Comparison of ENCODE assay signal across 8 mouse cellular contexts in genomic region chr16:8512830-8513229, GRCm38 (mm10). TPM values are rescaled to one million over a fixed set of nuclear protein-coding genes. Genes with fewer than 3 reads are reported as not detected.
DNase-seq lines count a peak whose midpoint lies in the region; ATAC-seq and TF ChIP-seq lines count a peak whose summit lies in the region.

No protein-coding gene starts in this region.

- 1% methylated on average over 5 of the region's 5 CpGs for WGBS in forebrain, embryonic 15.5 days
- 4% methylated on average over 5 of the region's 5 CpGs for WGBS in liver, embryonic 14.5 days (ENCODE audit: insufficient replicate concordance)
- WGBS in thymus, adult 2 months, result 13% methylated on average over 5 of the region's 5 CpGs

- H3K4me1 ChIP-seq in CH12.LX (ENCODE audit: control insufficient read depth in 1 of 2, insufficient read depth in 2 of 2), result no peaks in the 10 kb centered on the region
- H3K4me1 ChIP-seq in forebrain, embryonic 15.5 days, result peaks cover 22% of the 10 kb centered on the region
- peaks cover 0 to 4% of the 10 kb centered on the region in 2 experiments; a peak in 2 of 4 replicates for H3K4me1 ChIP-seq in liver, embryonic 14.5 days (replicated peaks; ENCODE audit: control insufficient read depth in 2 of 2, insufficient read depth in 2 of 2, low read length in 1 of 2)
- no peaks in the 10 kb centered on the region; the same call in 1 of the 2 replicates for H3K4me1 ChIP-seq in thymus, adult 2 months (replicated peaks; ENCODE audit: control insufficient read depth, insufficient read depth, low read length)

- no peak for TF ChIP-seq RAD21 in CH12.LX (IDR thresholded peaks at IDR 0.05; ENCODE audit: low read depth, low read length)

- peak overlapping the region; percentile 9; the same call in 1 of the 2 replicates for H3K4me2 ChIP-seq in CH12.LX (ENCODE audit: insufficient read depth, low read depth, poor library complexity, severe bottlenecking)
- H3K4me2 ChIP-seq in forebrain, embryonic 15.5 days (replicated peaks), result peak overlapping the region; percentile 82
- peak overlapping the region; percentile 48 for H3K4me2 ChIP-seq in liver, embryonic 14.5 days (ENCODE audit: low read depth)

- no peak overlapping the region; the same call in 1 of the 2 replicates for H3K27ac ChIP-seq in gastrocnemius, adult 2 months
- H3K27ac ChIP-seq in CH12.LX (ENCODE audit: insufficient read depth, low read depth), result no peak overlapping the region
- no peak overlapping the region for H3K27ac ChIP-seq in forebrain, embryonic 15.5 days (replicated peaks)
- H3K27ac ChIP-seq in liver, embryonic 14.5 days, result no peak overlapping the region
- no peak overlapping the region for H3K27ac ChIP-seq in thymus, adult 2 months (ENCODE audit: control insufficient read depth, insufficient read depth, low read length)

- in situ Hi-C loops in CH12.LX (cut with MboI; ENCODE audit: low pct_ligation_motif_present, low pct_unique_long_range_greater_than_20kb, low sequenced_read_pairs), result no loop called here

- intact Hi-C loops in gastrocnemius, adult 2 months (cut with DNase I), result no loop called here

- no peaks in the 10 kb centered on the region for H3K9me3 ChIP-seq in CH12.LX (replicated peaks; ENCODE audit: low read length)
- no peaks in the 10 kb centered on the region for H3K9me3 ChIP-seq in forebrain, embryonic 15.5 days
- H3K9me3 ChIP-seq in liver, embryonic 14.5 days (ENCODE audit: control insufficient read depth, low read length), result no peaks in the 10 kb centered on the region

- peak overlapping the region; percentile 83 for H3K4me3 ChIP-seq in gastrocnemius, adult 2 months
- no peak overlapping the region for H3K4me3 ChIP-seq in CH12.LX (replicated peaks in 1 of 3; ENCODE audit: low read depth in 2 of 3, low read length in 2 of 3, poor library complexity in 1 of 3)
- H3K4me3 ChIP-seq in forebrain, embryonic 15.5 days, result peak overlapping the region; percentile 79
- H3K4me3 ChIP-seq in liver, embryonic 14.5 days (ENCODE audit: insufficient read depth in 1 of 2, low read depth in 2 of 2, low read length in 2 of 2), result peak overlapping the region; percentile 4 to 38; a peak in 1 of 4 replicates
- no peak overlapping the region for H3K4me3 ChIP-seq in thymus, adult 2 months (ENCODE audit: control insufficient read depth, insufficient read depth, low read length)

- no peaks in the 10 kb centered on the region for H3K79me2 ChIP-seq in CH12.LX (replicated peaks; ENCODE audit: control insufficient read depth, extremely low read depth, insufficient read depth, poor library complexity, severe bottlenecking)

- TF ChIP-seq POLR2A in CH12.LX (IDR thresholded peaks at IDR 0.05; ENCODE audit: low read depth, low read length), result no peak
- no peak for TF ChIP-seq POLR2A in thymus, adult 2 months (IDR thresholded peaks at IDR 0.05; ENCODE audit: control insufficient read depth, extremely low read depth, insufficient read depth, low read length, poor library complexity)

- TF ChIP-seq CTCF in gastrocnemius, adult 2 months (IDR thresholded peaks at IDR 0.05), result no peak
- TF ChIP-seq CTCF in CH12.LX (conservative IDR thresholded peaks at IDR 0.05 in 1 of 2, IDR thresholded peaks at IDR 0.05 in 1 of 2; ENCODE audit: low read depth in 2 of 2, low read length in 2 of 2), result no peak
- TF ChIP-seq CTCF in liver, embryonic 14.5 days (IDR thresholded peaks at IDR 0.05; ENCODE audit: low read depth), result peak; percentile 16; the same call in 1 of the 2 replicates
- no peak for TF ChIP-seq CTCF in thymus, adult 2 months (IDR thresholded peaks at IDR 0.05; ENCODE audit: borderline replicate concordance, control insufficient read depth, extremely low read depth, insufficient read depth, low read length, poor library complexity)

- no peak overlapping the region for H3K9ac ChIP-seq in CH12.LX (ENCODE audit: insufficient read depth, low read depth)
- H3K9ac ChIP-seq in forebrain, embryonic 15.5 days (replicated peaks), result peak overlapping the region; percentile 79
- no peak overlapping the region for H3K9ac ChIP-seq in liver, embryonic 14.5 days (replicated peaks)

- H3K36me3 ChIP-seq in CH12.LX (replicated peaks in 1 of 2; ENCODE audit: control insufficient read depth in 1 of 2, insufficient read depth in 1 of 2, low read length in 1 of 2), result no peaks in the 10 kb centered on the region
- H3K36me3 ChIP-seq in forebrain, embryonic 15.5 days, result no peaks in the 10 kb centered on the region
- H3K36me3 ChIP-seq in liver, embryonic 14.5 days (replicated peaks; ENCODE audit: control insufficient read depth, insufficient read depth, low read depth), result no peaks in the 10 kb centered on the region
- no peaks in the 10 kb centered on the region for H3K36me3 ChIP-seq in thymus, adult 2 months (ENCODE audit: control insufficient read depth, insufficient read depth, low read length)

- TF ChIP-seq EP300 in CH12.LX (IDR thresholded peaks at IDR 0.05; ENCODE audit: low read length), result no peak
- TF ChIP-seq EP300 in liver, embryonic 14.5 days (IDR thresholded peaks at IDR 0.05; ENCODE audit: low read depth), result no peak

- dilution Hi-C loops in CH12.LX (cut with MboI; ENCODE audit: extremely low pct_ligation_motif_present, extremely low pct_unique_long_range_greater_than_20kb, low sequenced_read_pairs), result no loop called here

- ATAC-seq in forebrain, embryonic 15.5 days (replicated peaks), result no peak
- ATAC-seq in liver, embryonic 14.5 days (ENCODE audit: insufficient read depth), result peak; percentile 22; the same call in 1 of the 2 replicates

- no peak for DNase-seq in gastrocnemius, adult 2 months
- DNase-seq in gastrocnemius, postnatal 10 days, result no peak
- DNase-seq in CH12.LX (ENCODE audit: extremely low read depth), result no peak
- DNase-seq in liver, embryonic 14.5 days (ENCODE audit: low read depth in 3 of 3, low spot score in 3 of 3), result no peak
- no peak for DNase-seq in B cell, adult 2 months
- no peak for DNase-seq in ovary, postnatal 36 days (ENCODE audit: low spot score)
- DNase-seq in thymus, adult 2 months, result no peak

- H3K27me3 ChIP-seq in CH12.LX (replicated peaks), result peaks cover 89% of the 10 kb centered on the region
- peaks cover 11% of the 10 kb centered on the region for H3K27me3 ChIP-seq in forebrain, embryonic 15.5 days
- H3K27me3 ChIP-seq in liver, embryonic 14.5 days (ENCODE audit: control insufficient read depth, insufficient read depth, low read length), result peaks cover 3% of the 10 kb centered on the region; the same call in 1 of the 2 replicates
- H3K27me3 ChIP-seq in thymus, adult 2 months (ENCODE audit: control insufficient read depth, insufficient read depth, low read length), result no peaks in the 10 kb centered on the region; the same call in 1 of the 2 replicates

TF ChIP-seq in CH12.LX, 34 proteins besides CTCF, POLR2A, EP300 and RAD21:
- TF ChIP-seq SIN3A (IDR thresholded peaks at IDR 0.05; ENCODE audit: low read length) (no peak), CHD2 (IDR thresholded peaks at IDR 0.05; ENCODE audit: low read length) (0 out of 2 replicates have a peak, but pooled peaks have one; percentile 11), UBTF (IDR thresholded peaks at IDR 0.05; ENCODE audit: low read depth, low read length) (no peak), ETS1 (conservative IDR thresholded peaks at IDR 0.05; ENCODE audit: low read depth, low read length) (no peak)

RNA-seq across cellular contexts. Expression of gene Abat, which starts 0.4 kb away (rescaled TPM):
- total RNA-seq in gastrocnemius, adult 2 months (2021), result 1 to 10 TPM; 2.3 to 3.7 TPM
- 1 to 10 TPM; 6.8 to 7.1 TPM for total RNA-seq in gastrocnemius, postnatal 10 days (2021)
- total RNA-seq in CH12.LX (2012; rRNA removed), result 0.04 and 0.17 TPM in 2 replicates
- total RNA-seq in CH12.LX (2014; rRNA removed), result not detected in 2 replicates
- polyA plus RNA-seq in CH12.LX (2012; ENCODE audit: insufficient read length, low read depth), result not detected in 2 replicates
- 48.4 and 51.0 TPM in 2 replicates for polyA plus RNA-seq in forebrain, embryonic 15.5 days (2015; fragmentation: Nextera tagmentation; extraction: Ambion mirVana)
- polyA plus RNA-seq in liver, embryonic 14.5 days (2012; rRNA removed), result 11.9 and 12.8 TPM in 2 replicates
- polyA plus RNA-seq in liver, embryonic 14.5 days (2014; fragmentation: Nextera tagmentation; extraction: Ambion mirVana), result 13.7 and 16.3 TPM in 2 replicates
- polyA plus RNA-seq in thymus, adult 2 months (2012; rRNA removed), result 7.3 and 9.5 TPM in 2 replicates

RNA-seq across cellular contexts. Expression of gene Mettl22, which starts 42.2 kb away (rescaled TPM):
- 10 to 100 TPM; 89.1 to 89.4 TPM for total RNA-seq in gastrocnemius, adult 2 months (2021)
- 10 to 100 TPM; 56.5 to 69.3 TPM for total RNA-seq in gastrocnemius, postnatal 10 days (2021)
- total RNA-seq in CH12.LX (2012; rRNA removed) (25.4 and 39.4 TPM in 2 replicates), CH12.LX (2014; rRNA removed) (48.6 and 64.2 TPM in 2 replicates)
- polyA plus RNA-seq in CH12.LX (2012; ENCODE audit: insufficient read length, low read depth), result 27.5 and 38.8 TPM in 2 replicates
- 32.2 and 36.1 TPM in 2 replicates for polyA plus RNA-seq in forebrain, embryonic 15.5 days (2015; fragmentation: Nextera tagmentation; extraction: Ambion mirVana)
- 6.0 and 9.0 TPM in 2 replicates for polyA plus RNA-seq in liver, embryonic 14.5 days (2012; rRNA removed)
- polyA plus RNA-seq in liver, embryonic 14.5 days (2014; fragmentation: Nextera tagmentation; extraction: Ambion mirVana), result 8.6 and 9.4 TPM in 2 replicates
- 27.9 and 28.3 TPM in 2 replicates for polyA plus RNA-seq in thymus, adult 2 months (2012; rRNA removed)

Comparison
In these comparisons a context has a peak if more than half of its experiments do, and no peak if none do; other contexts are left out.
1. H3K4me3 ChIP-seq: peak in gastrocnemius, adult 2 months (single experiment), forebrain, embryonic 15.5 days (single experiment) and liver, embryonic 14.5 days (2 of 2); none in CH12.LX (0 of 3) and thymus, adult 2 months (single experiment).
2. H3K4me2 ChIP-seq: peak in every context shown above with its lines; median percentile 82 in forebrain, embryonic 15.5 days; 48 in liver, embryonic 14.5 days; 9 in CH12.LX.